Mouse (Mus musculus) CD4-positive, CD25-positive, alpha-beta regulatory T cell (primary cell): ENCODE results near the gene Sirt7. TPM values are rescaled to one million over a fixed set of nuclear protein-coding genes. Genes with fewer than 3 reads are reported as not detected.

Source experiments
- polyA plus RNA-seq: library from polyadenylated mRNA; unstranded; fragments of 100-300 nt; shearing (Covaris generic); gene quantifications from one replicate; pipeline ENCODE4 v1.2.1, GENCODE M21; 2017

The Sirt7 gene
- polyA plus RNA-seq = 300 TPM

DNA sequence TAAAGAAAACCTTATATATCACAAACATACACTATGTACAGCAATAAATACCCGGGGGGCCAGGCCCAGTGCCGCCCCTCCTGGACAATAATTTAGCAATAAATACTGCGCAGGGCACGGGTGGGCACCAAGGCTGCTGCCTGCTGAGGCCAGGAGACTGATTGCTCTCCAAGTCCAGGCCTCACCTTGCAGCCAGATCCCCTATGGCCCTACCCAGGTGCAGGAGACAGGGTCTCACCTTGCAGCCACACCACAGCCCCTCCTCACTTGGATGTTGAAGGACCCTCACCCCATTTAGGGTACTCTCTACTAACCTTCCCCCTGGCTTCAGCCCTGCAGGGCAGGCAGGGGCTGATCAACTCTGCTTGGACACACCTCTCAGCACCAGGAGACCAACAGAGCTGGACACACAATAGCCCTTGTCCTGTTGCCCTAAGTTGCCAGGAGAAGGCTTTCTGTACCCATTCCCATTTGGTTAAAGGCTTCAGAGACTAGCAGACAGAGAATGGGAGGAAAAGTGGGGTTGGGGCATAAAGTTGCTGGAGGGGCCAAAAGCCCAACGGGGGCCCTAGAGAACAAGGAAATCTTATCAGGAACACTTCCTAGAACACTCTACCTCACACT is at the start of gene Sirt7:
Gene Sirt7, minus strand, starts transcription at position 89 of the 624 bp plus-strand sequence.

DNA sequence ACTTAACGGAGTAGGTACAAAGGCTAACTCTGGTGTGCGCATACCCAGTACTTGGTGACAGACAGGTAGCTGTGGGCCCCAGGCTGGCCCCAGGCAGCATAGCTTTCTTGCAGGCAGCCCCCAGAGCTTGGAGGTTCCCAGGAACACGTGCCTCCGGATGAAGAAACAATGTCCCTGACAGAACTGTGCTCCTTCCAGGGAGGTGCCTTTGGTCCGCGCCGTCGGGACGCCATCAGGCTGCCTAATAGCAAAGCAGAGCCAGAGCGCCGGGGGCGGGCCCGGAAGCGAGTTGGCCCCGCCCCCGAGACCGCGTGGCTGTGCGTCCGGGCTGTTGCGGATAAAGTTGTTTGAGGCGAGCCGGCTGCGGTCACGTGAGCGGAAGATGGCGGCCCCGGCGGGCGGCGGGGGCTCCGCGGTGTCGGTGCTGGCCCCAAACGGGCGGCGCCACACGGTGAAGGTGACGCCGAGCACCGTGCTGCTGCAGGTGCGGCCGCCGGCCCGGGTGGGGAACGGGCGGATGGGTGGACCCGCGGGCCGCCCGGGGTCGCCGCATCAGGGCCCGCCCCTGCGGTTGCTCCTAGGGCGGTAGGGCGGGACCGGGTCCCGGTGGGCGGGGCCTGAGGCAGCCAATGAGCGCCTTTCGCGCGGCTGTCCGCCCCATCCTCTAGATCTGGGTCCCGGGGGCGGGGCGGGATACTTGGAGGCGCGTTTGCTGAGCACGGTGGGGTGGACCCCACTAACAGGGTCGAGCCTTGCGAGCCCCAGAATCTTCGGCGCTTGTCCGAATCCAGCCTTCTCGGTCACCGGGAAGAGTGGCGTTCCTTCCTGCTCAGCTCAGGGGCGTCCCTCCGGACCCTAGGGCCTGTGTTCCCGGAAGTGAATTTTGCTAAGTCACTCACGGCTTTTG is 47.9 kb upstream of the Sirt7 start, which contains the start of gene Aspscr1:
Gene Aspscr1, plus strand, starts transcription at position 287 of the 907 bp plus-strand sequence.

DNA sequence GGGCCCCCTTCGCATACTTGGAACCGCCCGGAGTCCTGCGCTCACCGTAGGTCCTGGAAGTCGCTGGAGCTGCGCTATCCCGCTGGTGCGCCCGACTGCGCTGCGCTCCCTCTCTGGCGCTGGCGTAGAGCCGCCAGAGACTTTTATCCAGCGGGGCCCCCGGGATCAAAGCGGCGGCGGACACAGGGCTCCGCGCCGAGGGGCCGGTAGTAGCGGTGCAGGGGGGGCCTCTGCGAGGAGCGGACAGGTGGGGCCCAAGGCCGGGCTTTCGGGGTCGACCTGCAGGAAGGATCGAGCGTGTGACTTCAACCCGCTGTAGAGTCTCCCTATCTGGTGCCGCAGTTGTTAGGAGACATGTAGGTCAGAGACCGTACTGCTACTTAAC is 36.0 kb upstream of the Sirt7 start, which contains the start of gene Notum:
Gene Notum, minus strand, starts transcription at position 100 of the 385 bp plus-strand sequence.

DNA sequence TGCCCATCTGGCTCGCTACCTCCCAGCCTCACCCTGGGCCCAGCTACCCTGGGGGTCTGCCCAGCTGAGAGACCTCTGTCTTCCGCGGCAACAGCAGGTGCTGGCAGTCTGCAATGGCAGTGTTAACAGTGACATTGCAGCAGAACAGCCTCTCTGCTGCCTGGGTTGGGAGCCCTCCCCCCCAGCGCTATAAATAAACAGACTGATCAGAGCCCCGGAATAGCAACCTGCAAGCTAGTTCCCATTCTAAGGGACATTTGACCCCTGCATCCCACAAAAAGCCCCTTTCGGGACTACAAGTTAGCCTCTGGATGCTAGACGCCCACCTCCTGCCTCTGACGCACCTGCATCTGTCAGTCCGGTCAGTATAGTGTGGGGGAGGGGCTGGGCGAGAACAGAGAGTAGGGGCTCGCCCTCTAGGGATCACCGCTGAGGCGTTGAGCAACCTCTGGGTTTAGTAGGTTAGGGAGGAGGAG is 23.0 kb upstream of the Sirt7 start, which contains the start of gene Myadml2:
Gene Myadml2, minus strand, starts transcription at position 158 of the 476 bp plus-strand sequence.

DNA sequence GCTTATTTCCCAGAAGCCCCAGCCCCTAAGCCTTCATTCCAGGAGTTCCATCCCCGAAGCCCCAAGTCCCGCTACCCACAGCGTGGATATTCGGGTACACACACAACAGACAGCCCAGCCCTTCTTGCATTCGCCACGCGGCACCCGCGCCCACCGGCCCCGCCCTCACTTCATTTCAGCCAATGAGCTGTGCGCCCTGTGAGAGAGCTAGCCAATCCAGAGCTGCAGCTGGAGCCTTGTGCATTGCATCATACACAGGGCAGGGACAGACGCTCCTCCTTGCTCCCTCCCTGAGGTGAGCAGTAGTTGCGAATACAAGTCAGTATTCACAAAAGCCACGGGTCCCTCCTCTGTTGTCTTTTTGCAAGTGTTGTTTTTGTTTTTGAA is 18.6 kb upstream of the Sirt7 start, which contains the start of gene Pycr1:
Gene Pycr1, minus strand, starts transcription at position 169 of the 387 bp plus-strand sequence.

DNA sequence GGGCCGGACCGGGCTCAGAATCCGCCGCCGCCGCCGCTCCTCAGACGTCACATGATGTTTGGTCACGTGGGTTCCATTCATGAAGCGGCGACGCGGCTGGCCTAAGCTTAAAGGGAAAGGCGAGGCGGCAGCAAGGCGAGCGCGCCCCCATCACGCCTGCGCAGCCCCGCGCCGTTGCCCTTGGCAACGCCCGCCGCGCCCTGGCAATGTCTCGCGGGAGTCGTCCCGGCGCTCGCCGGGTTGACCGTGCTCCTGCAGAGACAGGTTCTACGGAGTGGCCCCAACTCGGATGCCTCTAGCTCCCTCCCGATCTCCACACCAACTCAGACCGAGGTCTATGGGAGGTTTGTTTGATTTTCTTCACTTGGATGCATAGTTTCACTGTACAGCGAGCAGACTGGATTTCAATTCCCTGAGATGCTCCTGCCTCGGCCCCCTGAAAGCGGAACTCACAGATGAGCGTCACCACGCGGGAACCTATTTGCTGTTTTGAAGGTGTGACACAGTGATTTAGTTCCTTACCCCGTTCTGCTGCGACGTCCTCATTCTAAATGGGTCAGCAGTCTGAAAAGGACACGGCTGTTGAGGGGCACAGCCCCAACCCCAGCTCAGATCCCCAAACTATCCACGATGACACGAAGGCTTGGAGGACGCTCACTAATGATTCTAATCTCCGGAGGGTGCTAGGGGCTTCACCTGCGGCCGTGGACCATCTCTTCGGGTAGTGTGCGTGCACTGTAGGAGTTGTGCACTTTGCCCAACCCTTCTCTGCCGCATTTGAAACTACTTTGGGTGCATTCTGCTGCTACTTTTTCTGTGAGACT is 8.7 kb upstream of the Sirt7 start, which contains the start of gene Mafg:
Gene Mafg, minus strand, starts transcription at position 81 of the 824 bp plus-strand sequence.

DNA sequence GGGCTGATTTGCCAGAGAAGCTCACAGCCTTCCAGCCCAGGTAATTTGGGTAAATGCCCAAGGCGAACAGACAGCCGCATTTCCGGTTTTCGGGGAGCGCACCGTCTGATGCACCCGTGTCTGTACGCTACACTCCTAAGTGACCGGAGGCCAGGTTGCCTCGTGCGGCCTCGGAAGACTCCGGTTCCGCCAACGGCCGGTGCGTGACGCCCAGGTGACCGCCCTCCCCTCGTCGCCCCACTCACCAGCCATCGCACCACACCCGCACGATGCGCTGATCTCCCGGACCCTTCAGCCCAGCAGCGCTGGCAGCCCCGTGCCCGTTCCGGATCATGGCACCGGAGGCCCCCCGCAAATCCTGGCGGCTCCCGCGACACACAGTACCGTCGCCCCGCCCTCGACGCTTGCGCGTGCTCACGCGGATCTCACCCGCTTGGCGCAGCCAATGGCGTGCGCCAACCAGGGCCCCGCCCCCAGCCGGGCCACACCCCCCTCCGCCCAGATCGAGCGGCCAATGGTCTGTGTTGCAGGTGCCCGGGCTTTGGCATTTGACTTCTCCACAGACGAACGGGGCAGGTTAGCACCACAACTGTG is 7.4 kb downstream of the Sirt7 start, which contains the start of gene Pcyt2:
Gene Pcyt2, minus strand, starts transcription at position 418 of the 594 bp plus-strand sequence.

DNA sequence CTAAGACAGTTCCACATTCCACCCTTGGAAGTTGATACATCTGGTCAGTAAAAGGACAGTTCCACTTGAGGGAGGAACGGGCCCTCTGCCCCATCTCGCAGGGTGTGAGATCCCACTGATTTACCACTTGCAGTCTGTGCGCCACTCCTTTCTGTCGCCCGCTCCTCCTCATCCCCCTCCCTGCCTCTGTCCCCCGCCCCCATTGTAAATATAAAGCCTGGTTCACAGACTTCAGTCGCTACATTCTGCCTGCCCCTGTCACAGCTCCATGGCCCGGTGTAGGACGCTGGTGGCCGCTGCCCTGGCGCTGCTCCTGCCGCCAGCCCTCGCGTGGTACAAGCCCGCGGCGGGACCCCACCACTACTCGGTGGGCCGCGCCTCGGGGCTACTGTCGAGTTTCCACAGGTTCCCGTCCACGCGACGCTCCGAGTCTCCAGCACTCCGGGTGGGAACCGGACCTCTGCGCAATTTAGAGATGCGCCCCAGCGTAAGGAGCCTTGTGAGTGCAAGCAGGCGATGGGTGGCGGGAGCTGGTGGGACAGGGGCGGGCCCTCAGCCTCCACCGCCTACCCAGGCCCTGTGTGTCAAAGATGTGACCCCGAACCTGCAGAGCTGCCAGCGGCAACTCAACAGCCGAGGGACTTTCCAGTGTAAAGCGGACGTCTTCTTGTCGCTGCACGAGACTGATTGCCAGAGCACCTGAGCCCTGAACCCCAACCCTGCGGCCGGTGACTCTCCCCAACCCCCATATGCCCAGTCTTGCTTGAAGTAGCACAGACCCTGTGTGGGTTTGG is 16.6 kb downstream of the Sirt7 start, which contains the start of gene Npb:
Gene Npb, plus strand, starts transcription at position 237 of the 794 bp plus-strand sequence.

DNA sequence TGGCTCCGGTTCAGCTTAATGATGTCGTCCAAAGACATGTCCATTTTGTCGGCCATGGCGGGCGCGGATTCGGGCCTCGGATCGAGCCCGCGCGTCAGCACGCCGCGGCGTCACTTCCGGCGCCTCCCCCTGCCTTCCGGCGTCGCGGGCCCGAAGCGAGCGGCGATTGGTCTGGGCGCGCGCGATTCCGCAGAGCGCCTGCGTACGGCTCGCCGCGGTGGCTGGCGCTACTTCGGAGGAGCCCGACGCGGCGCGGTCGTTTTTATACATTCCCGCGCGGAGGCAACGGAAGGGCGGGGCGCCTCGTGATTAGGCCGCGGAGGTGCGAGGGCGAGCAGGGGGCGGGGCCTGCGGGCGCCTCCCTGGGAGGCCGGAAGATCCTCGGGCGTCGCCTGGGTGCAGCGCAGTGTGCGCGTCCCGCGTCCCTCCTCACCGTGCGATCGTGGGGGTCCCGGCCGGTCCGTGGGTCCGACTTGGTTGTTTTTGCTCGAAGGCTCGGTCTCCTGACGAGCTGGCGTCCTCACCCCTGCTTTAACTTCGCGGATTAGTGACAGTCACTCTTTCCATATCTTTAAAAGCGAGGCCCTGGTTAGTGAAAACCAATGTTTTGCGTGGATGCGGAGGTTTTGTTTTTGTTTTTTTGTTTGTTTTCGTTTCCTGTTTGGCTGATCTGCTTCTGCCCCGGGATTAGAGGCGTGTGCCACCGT is 26.6 kb downstream of the Sirt7 start, which contains the start of the genes Alyref and Anapc11:
Gene Alyref, minus strand, starts transcription at position 83 of the 707 bp plus-strand sequence.
Gene Anapc11, plus strand, starts transcription at position 139 of the 707 bp plus-strand sequence.

DNA sequence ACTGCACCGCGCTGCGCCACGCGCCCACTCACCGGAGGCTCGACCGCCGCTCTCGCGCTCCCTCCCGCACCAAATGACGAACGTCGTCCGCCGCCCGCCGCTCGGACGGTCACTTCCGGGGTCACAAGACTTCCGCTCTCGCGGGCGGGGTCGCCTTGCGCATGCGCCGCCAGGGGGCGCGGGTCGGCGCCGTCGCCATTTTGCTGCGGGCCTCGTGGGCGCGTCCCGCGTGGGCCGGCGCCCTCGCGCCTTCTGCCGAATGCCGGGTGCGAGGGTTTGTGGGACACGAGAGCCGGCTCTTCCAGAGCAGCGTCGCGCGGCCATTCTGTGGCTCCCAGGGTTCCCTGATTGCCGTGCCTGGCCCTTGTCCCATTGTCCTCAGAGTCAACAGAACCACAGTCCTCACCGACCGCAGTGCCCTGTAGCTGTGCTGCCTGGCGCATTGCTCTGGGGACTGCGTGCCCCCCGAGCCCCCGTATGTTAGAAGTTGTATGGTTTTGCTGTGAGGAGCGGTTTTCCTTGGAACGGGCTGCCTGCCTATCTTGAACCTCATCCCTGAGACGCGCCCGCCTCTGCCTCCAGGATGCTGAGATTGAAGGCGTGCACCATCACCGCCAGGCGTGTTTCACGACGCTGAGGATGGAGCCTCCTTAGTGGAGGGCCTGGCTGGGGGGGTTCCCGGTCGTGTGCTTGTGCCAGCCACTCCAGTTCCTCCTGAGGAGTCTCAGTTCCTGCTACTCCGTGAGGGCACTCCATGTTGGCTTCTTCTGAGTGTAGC is 43.4 kb downstream of the Sirt7 start, which contains the start of gene Arhgdia:
Gene Arhgdia, minus strand, starts transcription at position 135 of the 778 bp plus-strand sequence.

DNA sequence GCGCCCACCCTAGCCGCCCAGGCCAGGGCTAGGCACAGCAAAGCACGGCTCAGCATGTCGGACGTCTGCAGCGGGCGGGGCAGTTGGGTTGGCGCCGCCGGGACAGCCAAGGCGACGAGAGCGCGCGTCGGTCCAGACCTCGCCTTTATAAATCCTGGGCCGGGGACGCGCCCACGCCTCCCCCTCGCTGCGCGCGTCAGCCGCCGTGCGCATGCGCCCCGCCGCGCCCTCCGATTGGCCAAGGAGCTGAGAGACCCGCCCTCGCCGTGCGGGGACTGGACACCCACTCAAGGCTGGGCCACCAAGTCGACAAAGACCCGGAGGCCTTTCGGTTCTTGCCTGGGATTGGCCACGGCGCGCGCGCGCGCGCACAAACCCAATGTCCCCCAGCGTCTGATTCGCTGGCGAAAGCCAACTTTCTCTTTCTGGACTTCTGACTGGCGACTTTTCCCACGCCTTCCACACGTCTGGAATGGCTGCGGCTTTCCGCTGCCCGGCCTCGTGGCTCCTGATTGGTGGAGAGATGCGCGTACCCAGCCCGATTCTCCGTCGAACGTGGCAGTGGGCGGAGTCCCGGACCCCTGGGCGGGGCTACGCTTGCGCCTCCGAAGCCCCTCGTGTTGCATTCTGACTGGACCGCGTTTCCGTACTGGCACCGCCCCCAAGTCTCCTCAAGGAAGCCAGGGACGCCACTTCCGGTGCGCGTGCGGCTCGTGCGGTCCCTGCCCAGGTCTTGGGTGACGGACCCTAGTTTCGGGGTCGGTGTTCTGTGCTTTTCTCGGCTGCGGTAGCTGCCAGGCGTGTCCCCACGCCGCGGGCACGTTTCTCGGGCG is 52.1 kb downstream of the Sirt7 start, which contains the start of gene P4hb:
Gene P4hb, minus strand, starts transcription at position 502 of the 833 bp plus-strand sequence.

Other genes with a start within 250 kb of the Sirt7 start
- gene Faap100, start 246.5 kb downstream of the Sirt7 start, polyA plus RNA-seq = 29.6 TPM
- 54.4 TPM for gene Nploc4, start 187.5 kb downstream of the Sirt7 start, polyA plus RNA-seq
- gene Tspan10, start 182.6 kb downstream of the Sirt7 start, polyA plus RNA-seq = not detected
- 0.35 TPM for gene Pde6g, start 171.7 kb downstream of the Sirt7 start, polyA plus RNA-seq
- gene Oxld1, start 167.2 kb downstream of the Sirt7 start, polyA plus RNA-seq = 14.6 TPM
- gene Ccdc137, start 167.1 kb downstream of the Sirt7 start, polyA plus RNA-seq = 50.7 TPM
- gene Arl16, start 157.6 kb downstream of the Sirt7 start, polyA plus RNA-seq = 36.3 TPM
- gene Mrpl12, start 140.6 kb downstream of the Sirt7 start, polyA plus RNA-seq = 70.7 TPM
- 8.9 TPM for gene Slc25a10, start 133.4 kb downstream of the Sirt7 start, polyA plus RNA-seq
- not detected for gene Gcgr, start 94.5 kb downstream of the Sirt7 start, polyA plus RNA-seq
- 144 TPM for gene Mcrip1, start 75.5 kb downstream of the Sirt7 start, polyA plus RNA-seq
- gene Ppp1r27, start 74.1 kb downstream of the Sirt7 start, polyA plus RNA-seq = not detected
- gene P4hb, start 52.0 kb downstream of the Sirt7 start, polyA plus RNA-seq = 244 TPM
- 800 TPM for gene Arhgdia, start 43.6 kb downstream of the Sirt7 start, polyA plus RNA-seq
- gene Alyref, start 26.9 kb downstream of the Sirt7 start, polyA plus RNA-seq = 327 TPM
- gene Anapc11, start 26.8 kb downstream of the Sirt7 start, polyA plus RNA-seq = 115 TPM
- gene Npb, start 16.8 kb downstream of the Sirt7 start, polyA plus RNA-seq = 1.2 TPM
- gene Pcyt2, start 7.3 kb downstream of the Sirt7 start, polyA plus RNA-seq = 159 TPM
- 17.6 TPM for gene Mafg, start 8.4 kb upstream of the Sirt7 start, polyA plus RNA-seq
- gene Pycr1, start 18.5 kb upstream of the Sirt7 start, polyA plus RNA-seq = 1.2 TPM
- 0.41 TPM for gene Myadml2, start 22.9 kb upstream of the Sirt7 start, polyA plus RNA-seq
- not detected for gene Notum, start 35.9 kb upstream of the Sirt7 start, polyA plus RNA-seq
- gene Aspscr1, start 47.7 kb upstream of the Sirt7 start, polyA plus RNA-seq = 178 TPM
- 114 TPM for gene Cenpx, start 88.5 kb upstream of the Sirt7 start, polyA plus RNA-seq
- 67.6 TPM for gene Lrrc45, start 88.7 kb upstream of the Sirt7 start, polyA plus RNA-seq
- gene Rac3, start 96.2 kb upstream of the Sirt7 start, polyA plus RNA-seq = 1.8 TPM
- 14.3 TPM for gene Dcxr, start 102.0 kb upstream of the Sirt7 start, polyA plus RNA-seq
- 0.59 TPM for gene Cbr2, start 106.9 kb upstream of the Sirt7 start, polyA plus RNA-seq
- gene Hmga1b, start 137.6 kb upstream of the Sirt7 start, polyA plus RNA-seq = 29.4 TPM
- gene Rfng, start 159.0 kb upstream of the Sirt7 start, polyA plus RNA-seq = 39.3 TPM
- 159 TPM for gene Gps1, start 159.0 kb upstream of the Sirt7 start, polyA plus RNA-seq
- 83.8 TPM for gene Dus1l, start 171.2 kb upstream of the Sirt7 start, polyA plus RNA-seq
- gene Fasn, start 199.3 kb upstream of the Sirt7 start, polyA plus RNA-seq = 45.8 TPM